Mouse (Mus musculus) kidney, embryonic 14.5 days (tissue): ENCODE data around the gene Ccl7. TPM values are rescaled to one million over a fixed set of nuclear protein-coding genes. Genes with fewer than 3 reads are reported as not detected.

Experiments used
- ATAC-seq: fragments of 200-750 bp; cut with Nextera tagmentation; 2 replicates; pipeline ENCODE4 v1.8.0; 2017; ENCODE audit warnings: moderate number of reproducible peaks, mild to moderate bottlenecking, moderate TSS enrichment, moderate library complexity; ENCODE audit not compliant: low FRiP score, low TSS enrichment
- H3K27ac ChIP-seq: fragments of 300-500 bp; sonication (generic); 2 replicates; pipeline ENCODE4 v1.5.1; 2014; ENCODE audit warnings: low read depth, mild to moderate bottlenecking, low read length, moderate library complexity, mixed read lengths
- H3K27me3 ChIP-seq: fragments of 300-500 bp; sonication (generic); 2 replicates; pipeline ENCODE4 v1.6.1; 2014; ENCODE audit warnings: mild to moderate bottlenecking, low read length; ENCODE audit not compliant: control insufficient read depth, insufficient read depth
- H3K36me3 ChIP-seq: fragments of 300-500 bp; sonication (generic); 2 replicates; pipeline ENCODE4 v1.6.1; 2014; ENCODE audit warnings: low read length, mixed read lengths; ENCODE audit not compliant: control insufficient read depth, insufficient read depth
- H3K4me1 ChIP-seq: fragments of 300-500 bp; sonication (generic); 2 replicates; pipeline ENCODE4 v1.6.1; 2014; ENCODE audit warnings: low read length, mixed read lengths; ENCODE audit not compliant: control insufficient read depth, insufficient read depth
- H3K4me2 ChIP-seq: fragments of 300-500 bp; sonication (generic); replicated peaks from 2 replicates; pipeline ENCODE4 v1.6.1; 2014; ENCODE audit warnings: low read depth, mild to moderate bottlenecking, low read length
- H3K4me3 ChIP-seq: fragments of 300-500 bp; sonication (generic); 2 replicates; pipeline ENCODE4 v1.5.1; 2014; ENCODE audit warnings: mild to moderate bottlenecking, low read length
- H3K9ac ChIP-seq: fragments of 300-500 bp; sonication (generic); 2 replicates; pipeline ENCODE4 v1.6.1; 2014; ENCODE audit warnings: low read depth, mild to moderate bottlenecking, low read length, moderate library complexity
- H3K9me3 ChIP-seq: fragments of 300-500 bp; sonication (generic); 2 replicates; pipeline ENCODE4 v1.6.1; 2016; ENCODE audit warnings: low read length; ENCODE audit not compliant: control insufficient read depth
- WGBS: fragments of 180-500 bp; shearing (Covaris S2); extraction: QIAGEN DNeasy Blood & Tissue Kit; methylation state at CpG from one replicate; pipeline ENCODE4 v1.1.7; 2014; 5-methylcytosine and 5-hydroxymethylcytosine counted together
- polyA plus RNA-seq: library from polyadenylated mRNA; unstranded; fragments of >200 nt; fragmentation: Nextera tagmentation; extraction: Ambion mirVana; gene quantifications from 2 replicates; pipeline ENCODE4 v1.2.1, GENCODE M21; 2014

Ccl7 gene
- polyA plus RNA-seq, 1 experiment from 2014 or later: 0.74 TPM

DNA sequence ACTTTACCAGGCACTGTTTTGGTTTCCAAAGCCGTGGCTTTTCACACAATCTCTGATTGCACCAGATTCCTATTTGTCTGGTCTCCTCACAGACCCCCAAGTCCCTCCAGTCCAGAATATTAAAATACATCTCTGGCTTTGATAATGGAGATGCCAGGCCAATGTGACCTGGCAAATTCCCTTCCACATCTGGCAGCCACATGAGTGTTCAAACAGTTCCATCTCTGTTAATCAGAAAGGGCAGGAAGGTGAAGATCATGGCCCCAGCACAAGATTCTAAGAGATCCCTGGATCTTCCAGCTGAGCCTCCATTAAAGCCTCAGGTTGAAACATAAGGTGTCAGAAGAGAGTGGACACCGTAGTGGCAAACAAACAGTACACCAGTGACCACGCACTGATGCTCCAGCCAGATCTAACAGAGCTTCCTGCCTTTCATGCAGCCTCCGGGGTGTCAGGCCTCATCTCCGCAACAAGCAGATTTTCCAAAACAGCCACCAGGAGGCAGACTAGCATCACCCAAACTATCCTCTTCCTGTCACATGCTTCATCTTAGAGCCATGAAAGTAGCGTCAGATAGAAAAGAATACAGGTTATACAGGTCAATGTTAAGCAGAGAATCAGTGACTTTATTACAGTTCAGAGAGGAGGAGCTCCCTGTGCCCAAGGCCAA lies 2.4 kb downstream of the Ccl7 start:
- Histone ChIP-seq H3K9me3 (no peaks in the 10 kb centered on the region), H3K27me3 (no peaks in the 10 kb centered on the region), H3K4me3 (no peak overlapping the region), H3K4me2 (no peak overlapping the region), H3K9ac (no peak overlapping the region), H3K36me3 (no peaks in the 10 kb centered on the region), H3K4me1 (no peaks in the 10 kb centered on the region), H3K27ac (no peak overlapping the region)
- no peak for ATAC-seq
- 37% methylated on average over 6 of the region's 6 CpGs for WGBS

- WGBS: 80% methylated on average over 7 of the region's 7 CpGs
- Histone ChIP-seq H3K4me2 (no peak overlapping the region), H3K27ac (no peak overlapping the region), H3K9ac (no peak overlapping the region), H3K4me3 (no peak overlapping the region), H3K36me3 (no peaks in the 10 kb centered on the region), H3K4me1 (no peaks in the 10 kb centered on the region), H3K9me3 (no peaks in the 10 kb centered on the region), H3K27me3 (no peaks in the 10 kb centered on the region)
- ATAC-seq: no peak
Measured at GRCm38 (mm10) chr11:82053849-82054248, 8.3 kb downstream of the Ccl7 start.

DNA sequence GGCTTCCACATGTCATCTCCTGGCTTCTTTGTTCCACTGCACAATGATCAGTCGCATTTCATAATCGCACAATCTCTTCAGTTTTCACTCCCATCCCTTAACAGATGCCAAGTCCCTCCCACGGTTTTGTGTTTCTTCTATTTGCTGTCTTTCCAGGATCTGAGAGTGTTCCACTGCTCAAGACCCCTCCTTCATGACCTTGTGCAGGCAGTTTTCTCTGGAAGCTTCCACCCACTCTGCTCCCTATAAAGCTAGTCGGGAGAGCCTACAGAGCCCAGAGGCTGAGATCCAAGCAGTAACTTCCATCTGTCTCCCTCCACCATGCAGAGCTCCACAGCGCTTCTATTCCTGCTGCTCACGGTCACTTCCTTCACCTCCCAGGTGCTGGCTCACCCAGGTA lies 12.1 kb downstream of the Ccl7 start, which contains the start of gene Ccl11:
Gene Ccl11, plus strand, starts transcription at position 178 of the 400 bp plus-strand sequence.
- Histone ChIP-seq H3K4me1 (no peaks in the 10 kb centered on the region), H3K27me3 (no peaks in the 10 kb centered on the region), H3K9me3 (no peaks in the 10 kb centered on the region), H3K4me3 (no peak within 1 kb of the TSS), H3K9ac (no peak within 1 kb of the TSS), H3K4me2 (no peak within 1 kb of the TSS), H3K27ac (no peak within 1 kb of the TSS), H3K36me3 (no peaks in the 10 kb centered on the region)
- 70% methylated on average over 6 of the region's 6 CpGs for WGBS
- ATAC-seq: no peak

DNA sequence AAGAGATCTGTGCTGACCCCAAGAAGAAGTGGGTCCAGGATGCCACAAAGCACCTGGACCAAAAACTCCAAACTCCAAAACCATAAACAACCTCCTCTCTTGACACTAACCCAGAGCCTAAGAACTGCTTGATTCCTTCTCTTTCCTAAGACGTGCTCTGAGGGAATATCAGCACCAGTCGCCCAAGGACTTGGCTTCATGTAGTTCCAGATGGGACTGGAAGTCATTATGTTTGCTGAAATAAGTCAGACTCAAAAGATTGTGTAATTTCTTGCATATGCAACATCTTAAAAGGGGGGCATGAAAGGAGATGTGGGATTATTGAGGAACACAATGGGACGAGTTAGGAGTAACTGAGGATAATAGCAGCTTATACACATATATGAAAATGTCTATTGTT lies 16.7 kb downstream of the Ccl7 start:
- WGBS: 85% methylated on average over 3 of the region's 3 CpGs
- H3K4me3 ChIP-seq: no peak overlapping the region
- H3K9me3 ChIP-seq: no peaks in the 10 kb centered on the region

DNA sequence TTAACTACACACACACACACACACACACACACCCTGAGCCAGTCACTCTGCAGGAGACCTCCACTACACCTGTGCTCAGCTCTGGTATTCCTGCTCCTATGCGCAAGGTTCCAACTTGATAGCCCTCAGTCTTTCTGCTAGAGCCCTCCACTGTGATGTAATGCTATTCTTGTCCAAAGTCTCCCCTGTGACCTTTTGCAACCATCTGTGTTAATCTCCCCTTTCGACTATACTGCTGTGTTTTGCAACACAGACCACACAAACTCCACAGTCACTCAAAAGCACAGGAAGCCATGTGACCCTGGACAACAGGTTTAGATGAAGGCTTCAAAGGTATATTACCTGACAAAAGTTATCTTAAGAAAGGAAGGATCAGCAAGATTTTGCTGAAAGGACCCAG lies 17.9 kb downstream of the Ccl7 start:
- no peaks in the 10 kb centered on the region for H3K9me3 ChIP-seq
- no peaks in the 10 kb centered on the region for H3K36me3 ChIP-seq
- no peak for ATAC-seq
- H3K4me2 ChIP-seq: no peak overlapping the region
- 73% methylated on average over 2 of the region's 2 CpGs for WGBS
- no peaks in the 10 kb centered on the region for H3K4me1 ChIP-seq
- no peak overlapping the region for H3K27ac ChIP-seq
- no peak overlapping the region for H3K4me3 ChIP-seq
- H3K9ac ChIP-seq: no peak overlapping the region
- no peaks in the 10 kb centered on the region for H3K27me3 ChIP-seq

More for the DNA sequence above, 16.7 kb downstream of the Ccl7 start:
- H3K27ac ChIP-seq: no peak overlapping the region
- H3K27me3 ChIP-seq: no peaks in the 10 kb centered on the region
- H3K4me1 ChIP-seq: no peaks in the 10 kb centered on the region
- no peaks in the 10 kb centered on the region for H3K36me3 ChIP-seq
- no peak for ATAC-seq
- no peak overlapping the region for H3K4me2 ChIP-seq
- H3K9ac ChIP-seq: no peak overlapping the region

DNA sequence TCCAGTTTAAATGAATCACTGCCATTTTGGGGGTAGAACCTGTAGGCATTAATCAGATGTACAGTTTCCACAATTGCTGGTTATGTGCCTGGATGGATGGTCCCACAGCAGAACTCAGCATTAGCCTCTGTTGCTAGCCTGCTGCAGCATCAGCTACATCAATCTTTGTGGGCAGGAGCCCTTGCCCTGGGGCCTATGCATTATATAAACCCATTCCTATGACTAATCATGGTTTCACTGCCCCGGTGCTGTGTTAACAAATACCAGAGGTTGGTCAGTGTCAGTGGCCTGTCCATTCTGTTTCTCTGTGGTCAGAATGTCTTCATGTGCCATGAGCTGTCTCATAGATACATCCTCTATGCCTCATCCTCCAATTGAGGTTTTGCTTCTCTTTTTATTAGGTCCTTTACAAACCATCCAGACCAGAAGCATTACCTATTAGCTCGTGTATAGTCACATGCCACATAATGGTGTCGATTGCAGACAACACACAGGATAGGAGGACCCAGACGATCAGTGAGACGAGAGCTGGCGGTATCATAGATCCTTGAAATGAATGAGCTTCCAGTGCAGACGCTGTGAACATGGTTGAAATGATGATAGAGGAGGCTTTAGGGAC lies 21.6 kb downstream of the Ccl7 start:
- Histone ChIP-seq H3K9me3 (no peaks in the 10 kb centered on the region), H3K4me3 (no peak overlapping the region), H3K4me2 (no peak overlapping the region), H3K27ac (no peak overlapping the region), H3K36me3 (no peaks in the 10 kb centered on the region), H3K4me1 (no peaks in the 10 kb centered on the region), H3K27me3 (no peaks in the 10 kb centered on the region), H3K9ac (no peak overlapping the region)
- 76% methylated on average over 7 of the region's 7 CpGs for WGBS
- no peak for ATAC-seq

DNA sequence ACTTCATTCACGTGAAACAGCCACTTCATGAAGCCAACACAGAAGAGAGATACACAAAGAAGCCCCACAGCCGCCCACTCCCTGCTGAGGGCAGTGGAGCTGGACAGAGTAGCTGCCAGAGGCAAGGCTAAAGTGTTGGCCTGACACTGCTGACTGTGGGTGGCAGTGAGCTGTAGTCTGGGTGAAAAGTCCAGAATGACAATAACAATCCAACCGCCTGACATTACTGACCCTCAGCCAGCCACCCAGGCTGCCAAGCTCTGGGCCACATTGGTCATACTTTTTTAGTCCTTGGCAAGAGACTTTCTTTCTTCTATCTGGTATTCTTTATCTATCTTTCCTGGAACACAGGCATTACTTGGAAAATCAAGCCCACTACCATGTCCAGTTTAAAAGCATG lies 25.6 kb downstream of the Ccl7 start:
- H3K4me1 ChIP-seq: no peaks in the 10 kb centered on the region
- no peak overlapping the region for H3K4me3 ChIP-seq
- no peak overlapping the region for H3K4me2 ChIP-seq
- no peak overlapping the region for H3K9ac ChIP-seq
- ATAC-seq: no peak
- H3K27ac ChIP-seq: no peak overlapping the region
- 68% methylated on average over 3 of the region's 3 CpGs for WGBS
- H3K9me3 ChIP-seq: no peaks in the 10 kb centered on the region
- no peaks in the 10 kb centered on the region for H3K36me3 ChIP-seq
- H3K27me3 ChIP-seq: no peaks in the 10 kb centered on the region

GRCm38 (mm10) chr11:82072374-82072773 lies 26.9 kb downstream of the Ccl7 start:
- Histone ChIP-seq H3K9ac (no peak overlapping the region), H3K36me3 (no peaks in the 10 kb centered on the region), H3K4me2 (no peak overlapping the region), H3K27me3 (no peaks in the 10 kb centered on the region), H3K4me3 (no peak overlapping the region), H3K27ac (no peak overlapping the region), H3K9me3 (no peaks in the 10 kb centered on the region), H3K4me1 (no peaks in the 10 kb centered on the region)
- ATAC-seq: no peak
- WGBS: 62% methylated on average over 1 of the region's 1 CpGs

DNA sequence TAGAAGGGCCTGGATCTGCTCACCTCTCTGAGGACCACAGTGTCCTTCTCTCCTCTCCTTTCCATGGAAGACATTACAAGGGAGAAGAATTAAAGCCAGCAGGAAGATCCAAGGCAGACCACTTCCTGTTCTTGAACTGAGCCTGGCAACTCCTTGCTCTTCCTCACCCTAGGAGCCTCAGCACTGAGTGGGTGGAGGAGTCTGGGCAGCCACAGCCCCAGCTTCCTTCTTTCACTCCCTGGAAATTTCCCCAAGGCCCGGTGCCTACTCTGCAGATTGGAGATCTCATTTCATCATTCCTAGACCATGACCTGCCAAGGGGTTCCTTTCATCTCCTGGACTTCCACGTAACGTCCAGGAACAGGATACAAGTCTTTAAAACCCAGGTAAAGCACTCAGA lies 27.5 kb downstream of the Ccl7 start:
- 65% methylated on average over 3 of the region's 3 CpGs for WGBS
- Histone ChIP-seq H3K4me1 (no peaks in the 10 kb centered on the region), H3K36me3 (no peaks in the 10 kb centered on the region), H3K9ac (no peak overlapping the region), H3K27ac (no peak overlapping the region), H3K4me3 (no peak overlapping the region), H3K4me2 (no peak overlapping the region), H3K9me3 (no peaks in the 10 kb centered on the region), H3K27me3 (no peaks in the 10 kb centered on the region)
- ATAC-seq: no peak
